Mouse (Mus musculus) CD4-positive helper T cell, adult 2 months (primary cell): Measurements from ENCODE around the gene Ctu1.
"Not testable (repeated sequence)": the region's sequence is repeated elsewhere in the genome, so short reads cannot be mapped to it uniquely, and the experiment has no call there.

Source experiments
- DNase-seq: peaks from one replicate; pipeline ENCODE4 v3.0.0-alpha.2; 2012; ENCODE audit warnings: low read depth, missing footprints, low spot score

Gene Ctu1

GRCm38 (mm10) chr7:43671809-43672580 is at the start of gene Ctu1:
Gene Ctu1 (plus strand): TSS chr7:43672016.
- peak; percentile 90 for DNase-seq

- DNase-seq, result no peak
Measured at GRCm38 (mm10) chr7:43622927-43623326, 48.9 kb upstream of the Ctu1 start.

- no peak for DNase-seq
Measured at GRCm38 (mm10) chr7:43623819-43624218, 48.0 kb upstream of the Ctu1 start.

GRCm38 (mm10) chr7:43625065-43625464 is 46.8 kb upstream of the Ctu1 start:
- no peak for DNase-seq

- DNase-seq, result no peak
Measured at GRCm38 (mm10) chr7:43625794-43626422, 45.9 kb upstream of the Ctu1 start.

GRCm38 (mm10) chr7:43633940-43634339 is 37.9 kb upstream of the Ctu1 start:
- no peak for DNase-seq

GRCm38 (mm10) chr7:43634500-43634899 is 37.3 kb upstream of the Ctu1 start, which contains the start of gene Ceacam18:
Gene Ceacam18 (plus strand): TSS chr7:43634707.
- DNase-seq, result no peak

- no peak for DNase-seq
Measured at GRCm38 (mm10) chr7:43636194-43636593, 35.6 kb upstream of the Ctu1 start.

- no peak for DNase-seq
Measured at GRCm38 (mm10) chr7:43637118-43637517, 34.7 kb upstream of the Ctu1 start.

- no peak for DNase-seq
Measured at GRCm38 (mm10) chr7:43642587-43642986, 29.2 kb upstream of the Ctu1 start.

GRCm38 (mm10) chr7:43643046-43643652 is 28.7 kb upstream of the Ctu1 start:
- DNase-seq, result no peak

- DNase-seq, result no peak
Measured at GRCm38 (mm10) chr7:43652683-43653082, 19.1 kb upstream of the Ctu1 start.

GRCm38 (mm10) chr7:43654519-43654918 is 17.3 kb upstream of the Ctu1 start:
- DNase-seq, result no peak

- DNase-seq, result no peak
Measured at GRCm38 (mm10) chr7:43656232-43656631, 15.6 kb upstream of the Ctu1 start.

GRCm38 (mm10) chr7:43660002-43660401 is 11.8 kb upstream of the Ctu1 start, which contains the start of gene Siglece:
Gene Siglece (minus strand): TSS chr7:43660161.
- DNase-seq, result no peak

GRCm38 (mm10) chr7:43662804-43663203 is 9.0 kb upstream of the Ctu1 start:
- DNase-seq, result no peak

GRCm38 (mm10) chr7:43667221-43667620 is 4.6 kb upstream of the Ctu1 start:
- DNase-seq, result not testable (repeated sequence)

GRCm38 (mm10) chr7:43668582-43668981 is 3.2 kb upstream of the Ctu1 start:
- peak; percentile 45 for DNase-seq

GRCm38 (mm10) chr7:43671064-43671808 is 580 bp upstream of the Ctu1 start:
- DNase-seq, result no peak

- no peak for DNase-seq
Measured at GRCm38 (mm10) chr7:43672581-43673260, 905 bp downstream of the Ctu1 start.

GRCm38 (mm10) chr7:43675091-43675490 is 3.3 kb downstream of the Ctu1 start:
- no peak for DNase-seq
